Mouse (Mus musculus) lung, adult 2 months (tissue): ENCODE results near the gene Gm12166. TPM values are rescaled to one million over a fixed set of nuclear protein-coding genes. Genes with fewer than 3 reads are reported as not detected.

Source experiments
- DNase-seq: peaks from one replicate; pipeline ENCODE4 v3.0.0; 2022
- H3K4me1 ChIP-seq: fragments of 200-500 bp; 2 replicates; pipeline ENCODE4 v1.6.1; 2011; ENCODE audit warnings: low read length; ENCODE audit not compliant: control insufficient read depth, insufficient read depth
- H3K4me3 ChIP-seq: fragments of 200-500 bp; replicated peaks from 2 replicates; pipeline ENCODE3; 2011; ENCODE audit warnings: low read depth, mild to moderate bottlenecking, control low read depth, low read length; ENCODE audit errors: extremely low read depth
- CTCF ChIP-seq: fragments of 200-500 bp; IDR thresholded peaks from 2 replicates; pipeline ENCODE4 v1.5.1; 2011; ENCODE audit warnings: mild to moderate bottlenecking, low read length, control low read depth; ENCODE audit not compliant: insufficient read depth
- POLR2A ChIP-seq: fragments of 200-500 bp; IDR thresholded peaks from 2 replicates; pipeline ENCODE4 v1.6.1; 2011; ENCODE audit warnings: low read depth, mild to moderate bottlenecking, control low read depth, low read length, borderline replicate concordance; ENCODE audit errors: extremely low read depth
- WGBS: fragments of 180-500 bp; shearing (Covaris S2); methylation state at CpG from one replicate; pipeline ENCODE4 v1.1.7; 2018; 5-methylcytosine and 5-hydroxymethylcytosine counted together
- polyA plus RNA-seq: library from polyadenylated mRNA; depleted of rRNA; stranded (reverse); fragments of >200 nt; gene quantifications from 2 replicates; pipeline ENCODE4 v1.2.3, GENCODE M21; 2012

Gene Gm12166
- polyA plus RNA-seq, 1 experiment = 19.8 TPM

GRCm38 (mm10) chr11:46040841-46041556 is 11.1 kb downstream of the Gm12166 start:
- WGBS = 63% methylated on average over 9 of the region's 9 CpGs
- TF ChIP-seq POLR2A (no peak), CTCF (no peak)
- no peak for DNase-seq
- Histone ChIP-seq H3K4me1 (no peaks in the 10 kb centered on the region), H3K4me3 (no peak overlapping the region)

- no peak for DNase-seq
- 30% methylated on average over 11 of the region's 11 CpGs for WGBS
- H3K4me1 ChIP-seq = no peaks in the 10 kb centered on the region
- no peak overlapping the region for H3K4me3 ChIP-seq
- TF ChIP-seq CTCF (no peak), POLR2A (no peak)
Measured at GRCm38 (mm10) chr11:46039335-46039734, 12.8 kb downstream of the Gm12166 start.

DNA sequence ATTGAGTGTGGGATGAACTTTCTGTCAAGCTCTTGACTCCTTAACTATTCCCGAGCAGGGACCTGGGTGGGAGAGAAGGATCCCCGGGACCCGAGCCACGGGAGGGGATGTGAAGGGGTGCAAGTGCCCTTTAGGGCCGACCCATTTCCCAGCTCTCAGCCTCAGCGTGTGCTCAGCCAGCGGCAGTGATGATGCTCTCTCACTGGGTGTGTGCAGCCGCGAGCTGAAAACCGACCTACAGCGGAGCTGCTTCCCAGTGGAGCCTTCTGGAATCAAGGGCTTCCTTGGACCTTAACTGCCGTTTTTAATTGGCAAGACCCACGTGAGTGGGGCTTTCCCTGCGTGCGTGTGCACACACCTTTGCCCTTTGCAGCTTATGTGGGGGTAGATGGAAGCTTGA is 13.2 kb downstream of the Gm12166 start:
- no peak overlapping the region for H3K4me3 ChIP-seq
- TF ChIP-seq POLR2A (no peak), CTCF (no peak)
- DNase-seq = no peak
- H3K4me1 ChIP-seq = no peaks in the 10 kb centered on the region
- 68% methylated on average over 15 of the region's 15 CpGs for WGBS

DNA sequence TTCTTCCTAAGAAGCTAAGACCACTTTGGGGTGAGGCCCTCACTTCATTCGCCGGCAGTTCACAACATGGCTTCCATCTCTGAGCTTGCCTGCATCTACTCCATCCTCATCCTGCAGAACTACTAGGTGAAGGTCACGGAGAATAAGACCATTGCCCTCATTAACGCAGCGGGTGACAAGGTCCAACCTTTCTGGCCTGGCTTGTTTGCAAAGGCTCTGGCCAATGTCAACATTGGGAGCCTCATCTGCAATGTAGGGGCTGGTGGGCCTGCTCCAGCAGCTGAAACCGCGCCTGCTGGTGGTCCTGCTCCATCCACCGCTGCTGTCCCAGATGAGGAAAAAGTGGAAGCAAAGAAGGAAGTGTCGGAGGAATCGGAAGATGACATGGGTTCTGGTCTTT is 15.7 kb downstream of the Gm12166 start:
- WGBS = 97% methylated on average over 10 of the region's 10 CpGs
- Histone ChIP-seq H3K4me1 (no peaks in the 10 kb centered on the region), H3K4me3 (no peak overlapping the region)
- DNase-seq = no peak
- TF ChIP-seq CTCF (no peak), POLR2A (no peak)

DNA sequence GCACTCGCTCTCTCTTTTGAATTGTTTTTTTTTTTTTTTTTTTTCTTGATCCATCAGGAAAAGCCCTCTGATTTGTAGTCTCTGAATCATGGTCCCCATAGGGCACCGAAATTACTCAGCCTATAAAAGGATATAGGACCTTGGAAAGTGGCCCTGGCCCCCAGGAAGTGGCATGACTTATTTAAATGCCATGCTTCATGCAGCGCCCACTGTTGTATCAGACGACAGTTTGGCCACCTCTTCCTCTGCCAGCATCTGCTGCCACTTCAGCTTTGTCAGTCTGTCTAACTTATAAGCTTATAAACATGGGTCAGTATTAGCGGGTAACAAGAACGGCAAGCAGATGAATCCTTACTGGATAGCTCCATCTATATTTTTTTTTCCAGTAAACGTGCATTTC is 19.2 kb downstream of the Gm12166 start:
- no peak overlapping the region for H3K4me3 ChIP-seq
- WGBS = 84% methylated on average over 7 of the region's 7 CpGs
- DNase-seq = no peak
- H3K4me1 ChIP-seq = no peaks in the 10 kb centered on the region
- TF ChIP-seq CTCF (no peak), POLR2A (no peak)

GRCm38 (mm10) chr11:46031470-46031869 is 20.7 kb downstream of the Gm12166 start:
- H3K4me3 ChIP-seq = no peak overlapping the region
- no peak for DNase-seq
- H3K4me1 ChIP-seq = no peaks in the 10 kb centered on the region
- WGBS = 52% methylated on average over 3 of the region's 3 CpGs
- TF ChIP-seq POLR2A (no peak), CTCF (no peak)

DNA sequence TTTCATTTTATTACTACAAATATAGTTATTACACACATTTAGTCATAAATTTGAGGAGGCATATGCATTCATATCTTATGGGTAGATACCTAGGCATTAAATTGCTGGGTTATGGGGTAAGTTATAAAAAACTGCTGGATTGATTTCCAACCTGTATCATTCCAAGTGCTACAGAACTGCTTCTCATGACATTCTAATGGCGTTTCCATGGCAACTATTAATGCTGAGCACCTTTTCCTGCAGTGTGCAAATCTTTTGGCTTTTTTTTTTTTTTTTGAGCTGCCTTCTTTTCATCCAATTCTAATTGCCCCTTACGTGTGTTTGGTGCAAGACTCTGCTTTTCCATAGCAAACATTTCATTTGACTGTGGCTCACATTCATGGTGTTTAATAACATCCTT is 22.1 kb downstream of the Gm12166 start:
- TF ChIP-seq CTCF (no peak), POLR2A (no peak)
- H3K4me1 ChIP-seq = no peaks in the 10 kb centered on the region; the same call in 1 of the 2 replicates
- no peak for DNase-seq
- WGBS = 88% methylated on average over 2 of the region's 2 CpGs
- H3K4me3 ChIP-seq = no peak overlapping the region

GRCm38 (mm10) chr11:46029485-46029884 is 22.6 kb downstream of the Gm12166 start:
- H3K4me3 ChIP-seq = no peak overlapping the region
- TF ChIP-seq CTCF (no peak), POLR2A (no peak)
- WGBS = 31% methylated on average over 2 of the region's 2 CpGs
- DNase-seq = no peak
- H3K4me1 ChIP-seq = no peaks in the 10 kb centered on the region; the same call in 1 of the 2 replicates

DNA sequence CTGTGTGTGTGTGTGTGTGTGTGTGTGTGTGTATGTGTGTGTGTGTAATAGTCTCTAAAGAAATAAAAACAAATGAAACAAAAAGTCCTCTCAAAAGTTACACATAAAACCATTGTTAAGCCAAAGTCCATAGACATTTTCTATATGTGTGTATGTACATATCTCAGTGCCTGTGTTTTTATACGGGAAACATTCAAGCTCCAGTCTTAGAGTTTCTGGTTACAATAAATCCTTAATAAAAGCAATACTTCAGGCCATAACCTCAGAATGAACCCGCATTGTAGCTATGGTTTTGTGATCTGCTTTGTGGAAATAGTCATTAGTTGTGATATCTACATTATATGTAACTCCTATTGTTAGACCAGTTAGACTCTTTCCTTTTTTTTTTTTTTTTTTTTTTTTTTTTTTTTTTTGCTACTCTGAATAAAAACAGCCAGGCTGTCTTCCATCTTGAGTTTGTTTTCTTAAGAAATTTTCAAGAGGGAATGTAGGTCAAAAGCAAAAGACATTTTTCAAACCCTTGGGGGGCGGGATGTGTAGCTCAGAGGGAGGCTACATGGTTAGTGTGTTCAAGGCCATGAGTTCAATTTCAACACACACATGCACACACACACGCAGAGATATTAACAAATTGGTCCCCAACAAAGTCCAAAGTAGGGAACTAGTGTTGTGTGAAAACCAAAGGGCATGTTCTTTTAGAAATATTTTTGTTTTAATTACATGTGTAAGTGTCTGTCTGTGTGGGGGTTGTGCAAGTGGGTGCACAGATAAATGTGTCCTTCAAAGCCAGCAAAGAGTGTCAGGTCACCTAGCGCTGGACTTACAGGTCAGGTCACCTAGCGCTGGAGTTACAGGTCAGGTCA is 23.9 kb downstream of the Gm12166 start:
- H3K4me3 ChIP-seq = no peak overlapping the region
- no peak for TF ChIP-seq POLR2A
- no peak for DNase-seq
- 82% methylated on average over 6 of the region's 6 CpGs for WGBS
- H3K4me1 ChIP-seq = no peaks in the 10 kb centered on the region; the same call in 1 of the 2 replicates
